Mouse (Mus musculus): ENCODE data around the gene Gm14214. TPM values are rescaled to one million over a fixed set of nuclear protein-coding genes. Genes with fewer than 3 reads are reported as not detected.

Gene Gm14214
- not detected for total RNA-seq (2021)
- long read RNA-seq, experiment 1, result 0 reads
- long read RNA-seq, experiment 2, result 0 reads

DNA sequence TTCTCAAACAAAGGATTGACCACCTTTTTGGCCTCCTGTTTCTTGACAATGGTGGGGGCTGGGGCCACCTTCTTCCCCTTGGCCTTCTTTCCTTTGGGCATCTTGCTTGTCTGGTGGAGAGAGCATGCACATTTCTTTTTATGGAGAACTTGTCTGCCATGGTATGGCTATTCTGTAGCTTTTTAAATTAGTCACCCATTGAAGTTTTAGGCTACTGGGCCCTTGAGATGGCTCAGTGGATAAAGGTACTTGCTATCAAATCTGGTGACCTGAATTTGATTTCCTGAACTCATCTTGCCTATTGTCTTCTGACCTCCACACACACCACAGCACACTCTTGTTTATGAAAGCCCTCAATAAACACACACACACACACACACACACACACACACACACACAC lies at the start of gene Gm14214:
Gene Gm14214, minus strand, starts transcription at position 101 of the 400 bp plus-strand sequence.
- no peak for DNase-seq (ENCODE audit: low spot score in 2 of 2)

DNA sequence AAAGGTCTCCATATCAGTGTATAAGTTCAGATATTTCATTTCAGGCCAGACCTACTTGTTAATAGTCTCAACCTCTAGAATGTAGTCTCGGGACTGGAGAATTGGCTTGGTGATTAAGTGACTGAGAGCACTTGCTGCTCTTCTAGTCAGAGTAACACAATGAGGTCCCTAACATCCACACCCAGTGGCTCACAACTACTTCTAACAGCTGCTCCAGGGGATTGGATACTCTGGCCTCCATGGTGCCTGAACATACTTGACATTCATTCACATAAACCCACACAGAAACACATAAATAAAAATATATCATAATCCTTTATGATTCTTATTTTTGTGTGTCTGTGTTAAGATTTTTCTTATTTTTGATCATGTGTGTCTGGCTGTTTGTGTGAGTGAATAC lies 48.8 kb upstream of the Gm14214 start:
- DNase-seq (ENCODE audit: low spot score in 2 of 2), result no peak

DNA sequence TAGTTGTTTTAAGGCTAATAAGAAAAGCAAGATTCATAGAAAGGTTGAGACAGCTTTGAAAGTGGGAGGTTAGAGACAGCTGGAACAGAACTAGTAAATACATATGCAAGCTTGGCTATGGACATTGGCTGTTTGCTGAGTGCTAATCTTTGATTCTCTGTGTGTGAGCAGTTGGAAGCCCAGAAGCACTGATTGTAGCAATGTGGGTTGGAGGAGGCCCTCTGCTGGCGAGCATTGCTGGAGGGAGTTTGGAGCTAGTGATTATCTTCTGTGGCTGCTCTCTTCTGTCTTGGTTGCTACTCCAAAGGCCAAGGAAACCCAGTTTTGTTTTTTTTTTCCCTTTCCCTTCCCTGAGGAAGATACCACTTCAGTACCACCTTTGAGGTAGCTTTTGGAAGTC lies 48.0 kb upstream of the Gm14214 start:
- DNase-seq (ENCODE audit: low spot score in 2 of 2), result peak; percentile 37 to 71

DNA sequence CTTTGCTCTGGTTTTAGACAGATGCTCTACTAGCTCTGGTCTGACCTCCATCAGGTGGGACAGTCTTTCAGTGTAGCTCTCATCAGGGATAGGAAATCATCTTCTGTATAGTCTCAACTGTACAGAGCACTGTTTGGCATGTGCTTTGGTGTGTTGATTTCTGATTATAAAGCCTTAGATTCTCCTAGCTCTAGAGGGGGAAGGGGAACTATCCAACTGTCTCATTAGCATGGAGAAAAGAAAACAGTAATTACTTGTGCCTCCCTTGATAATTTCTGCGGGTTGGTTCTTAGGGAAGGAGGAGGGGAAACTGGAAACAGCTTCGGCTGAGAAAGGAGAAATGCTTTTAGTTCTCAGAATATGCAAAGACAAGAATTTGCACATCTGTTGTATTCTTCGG lies 47.3 kb upstream of the Gm14214 start:
- no peak for DNase-seq (ENCODE audit: low spot score in 2 of 2)

DNA sequence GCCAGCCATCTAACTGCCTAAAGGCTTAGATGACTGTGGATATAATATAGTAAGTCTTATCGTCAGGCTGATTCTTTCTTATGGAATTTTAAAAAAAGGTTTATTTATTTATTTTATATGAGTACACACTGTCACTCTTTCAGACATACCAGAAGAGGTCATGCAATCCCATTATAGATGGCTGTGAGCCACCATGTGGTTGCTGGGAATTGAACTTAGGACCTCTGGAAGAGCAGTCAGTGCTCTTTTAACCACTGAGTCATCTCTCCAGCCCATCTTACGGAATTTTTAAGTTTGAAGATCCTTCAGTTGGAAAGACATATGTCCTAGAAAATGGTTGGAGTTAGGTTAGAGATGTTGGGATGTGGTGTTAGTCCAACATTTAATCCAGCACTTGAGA lies 43.6 kb upstream of the Gm14214 start:
- DNase-seq (ENCODE audit: low spot score in 2 of 2), result no peak

DNA sequence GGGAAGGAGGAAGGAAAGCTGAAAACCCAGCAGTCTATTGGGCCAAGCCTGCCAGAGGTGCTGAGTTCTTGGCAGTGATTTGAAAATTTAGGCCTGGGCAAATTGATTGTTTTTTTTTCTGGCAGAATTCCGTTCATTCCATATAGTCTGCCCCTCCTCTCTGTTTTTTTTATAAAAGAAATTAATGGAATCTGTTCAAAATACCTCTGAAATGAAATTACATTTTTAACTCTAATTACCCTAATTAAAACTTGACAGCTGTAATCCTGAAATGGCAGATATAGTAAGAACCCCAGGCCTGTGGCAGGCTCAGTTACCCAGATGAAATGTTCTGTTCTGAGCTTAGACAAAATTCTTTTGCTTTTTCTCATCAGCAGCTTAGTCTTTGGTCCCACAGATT lies 41.0 kb upstream of the Gm14214 start:
- no peak for DNase-seq (ENCODE audit: low spot score in 2 of 2)

DNA sequence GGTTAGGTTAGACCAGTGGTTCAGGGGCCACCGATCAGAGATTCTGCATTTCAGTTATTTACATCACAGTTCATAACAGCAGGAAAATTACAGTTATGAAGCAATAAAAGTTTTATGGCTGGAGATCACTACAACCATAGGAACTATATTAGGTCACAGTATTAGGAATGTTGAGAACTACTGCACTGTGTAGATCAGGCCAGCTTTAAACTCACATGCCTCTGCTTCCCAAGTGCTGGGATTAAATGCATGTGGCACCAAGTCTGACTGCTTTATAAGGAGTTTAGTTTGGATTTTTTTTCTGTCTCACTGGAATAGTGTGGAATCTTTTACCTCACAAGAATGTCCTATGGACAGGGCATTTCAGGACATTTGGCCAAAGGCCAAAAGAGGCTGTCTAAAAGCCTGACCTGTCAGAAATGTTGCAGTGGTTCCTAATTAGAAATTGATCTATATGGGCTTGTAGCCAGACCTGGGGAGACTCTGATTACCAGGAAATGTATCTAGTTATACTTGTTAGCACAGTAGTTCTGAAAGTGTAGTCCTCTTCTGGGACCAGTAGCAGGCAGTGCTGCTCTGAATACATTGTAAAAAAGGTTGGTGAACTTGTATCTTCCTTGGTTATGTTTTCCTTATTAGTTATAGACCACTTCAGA lies 39.4 kb upstream of the Gm14214 start:
- DNase-seq (ENCODE audit: low spot score in 2 of 2), result no peak

DNA sequence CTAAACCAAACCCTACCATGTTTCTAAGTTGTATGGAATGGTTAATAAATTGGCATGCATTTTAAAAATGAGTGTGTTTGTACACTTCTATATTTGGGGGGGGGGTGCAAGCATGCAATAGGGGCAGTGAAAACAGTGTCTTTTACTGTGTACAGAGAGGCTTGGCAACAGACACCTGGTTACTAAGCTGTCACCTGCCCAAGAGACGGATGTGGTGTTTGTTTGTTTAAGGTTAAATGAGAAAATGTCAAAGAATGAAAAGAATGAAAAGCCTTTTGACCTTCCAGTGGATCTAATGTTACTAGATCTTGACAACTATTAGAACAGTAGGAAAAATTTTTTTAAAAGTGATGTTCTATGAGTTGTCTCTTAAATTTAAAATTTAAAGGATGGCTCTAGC lies 37.9 kb upstream of the Gm14214 start:
- DNase-seq (ENCODE audit: low spot score in 2 of 2), result no peak

DNA sequence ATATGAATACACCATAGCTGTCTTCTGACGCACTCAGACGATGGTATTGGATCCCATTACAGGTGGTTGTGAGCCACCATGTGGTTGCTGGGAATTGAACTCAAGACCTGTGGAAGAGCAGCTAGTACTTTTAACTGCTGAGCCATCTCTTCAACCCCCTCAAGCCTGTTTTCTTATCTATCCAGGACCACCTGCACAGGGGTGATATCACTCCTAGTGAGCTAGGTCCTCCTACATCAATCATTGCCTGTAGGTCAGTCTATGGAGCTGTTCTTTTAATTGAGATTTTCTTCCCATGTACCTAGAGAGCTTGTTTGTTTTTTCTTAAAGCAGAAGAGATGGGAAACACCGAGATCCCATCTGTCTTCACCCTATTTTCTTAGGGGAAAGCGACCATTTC lies 34.0 kb upstream of the Gm14214 start:
- DNase-seq (ENCODE audit: low spot score in 2 of 2), result no peak

DNA sequence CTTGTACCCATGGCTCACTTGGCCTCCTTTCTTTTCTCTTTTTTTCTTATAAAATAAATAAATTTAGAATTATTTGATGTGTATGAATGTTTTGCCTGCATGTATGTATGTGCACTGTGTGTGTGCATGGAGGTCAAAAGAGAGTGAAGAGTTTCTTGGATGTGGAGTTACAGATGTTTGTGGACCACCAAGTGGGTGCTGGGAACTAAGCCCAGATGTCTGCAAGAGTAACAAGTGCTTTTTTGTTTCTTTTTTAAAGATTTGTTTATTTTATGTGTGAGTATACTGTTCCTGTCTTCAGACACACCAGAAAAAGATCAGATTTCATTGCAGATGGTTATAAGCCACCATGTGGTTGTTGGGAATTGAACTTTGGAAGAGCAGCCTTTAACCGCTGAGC lies 33.5 kb upstream of the Gm14214 start:
- DNase-seq (ENCODE audit: low spot score in 2 of 2), result no peak

DNA sequence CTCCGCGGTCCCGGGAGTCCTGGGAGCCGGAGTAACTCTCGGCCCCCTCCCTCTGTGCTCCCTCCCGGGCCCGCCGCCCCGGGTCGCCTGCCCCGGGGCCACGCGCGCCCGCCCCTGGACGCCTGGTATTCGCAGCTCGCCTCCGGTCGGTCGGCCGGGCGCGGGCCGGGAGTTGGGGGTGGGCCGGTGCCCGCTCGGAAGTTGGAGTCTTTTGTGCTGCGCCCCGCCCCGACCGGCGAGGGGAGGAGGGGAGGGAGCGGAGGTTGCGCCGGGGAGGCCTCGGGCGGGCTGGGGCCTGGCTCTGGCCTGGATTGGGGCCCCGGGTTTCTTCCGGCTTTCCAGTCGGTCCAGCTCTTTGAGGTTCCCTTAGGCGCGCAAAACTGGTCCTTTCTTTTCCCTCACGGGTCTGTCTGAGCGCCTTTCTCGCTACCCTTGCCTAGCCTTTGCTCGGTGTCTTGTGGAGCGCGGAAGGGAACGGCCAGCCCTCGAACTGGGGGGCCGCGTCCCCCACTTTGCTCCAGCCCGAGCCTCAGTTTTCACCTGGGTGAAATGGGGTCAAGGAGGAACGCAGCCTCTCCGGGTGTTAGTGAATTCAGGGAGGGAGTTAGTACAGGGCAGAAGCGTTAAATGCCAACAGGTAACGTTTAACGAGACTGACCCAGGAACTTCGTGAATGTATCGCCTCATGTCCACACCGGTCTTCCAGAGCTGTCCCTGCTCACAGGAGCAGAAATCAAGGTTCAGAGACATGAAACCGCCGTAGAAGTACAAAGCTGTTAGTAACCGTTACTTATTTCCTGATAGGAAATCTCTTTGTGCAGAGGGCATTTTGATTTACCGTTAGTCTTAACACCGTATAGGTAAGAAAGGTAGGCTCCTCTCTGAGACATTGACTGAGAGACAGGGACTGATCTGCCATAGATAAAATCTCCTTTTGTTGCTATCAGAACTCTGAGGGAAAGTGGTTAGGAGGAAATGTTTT lies 22.1 kb upstream of the Gm14214 start:
- DNase-seq (ENCODE audit: low spot score in 2 of 2), result peak; percentile 51 to 58

DNA sequence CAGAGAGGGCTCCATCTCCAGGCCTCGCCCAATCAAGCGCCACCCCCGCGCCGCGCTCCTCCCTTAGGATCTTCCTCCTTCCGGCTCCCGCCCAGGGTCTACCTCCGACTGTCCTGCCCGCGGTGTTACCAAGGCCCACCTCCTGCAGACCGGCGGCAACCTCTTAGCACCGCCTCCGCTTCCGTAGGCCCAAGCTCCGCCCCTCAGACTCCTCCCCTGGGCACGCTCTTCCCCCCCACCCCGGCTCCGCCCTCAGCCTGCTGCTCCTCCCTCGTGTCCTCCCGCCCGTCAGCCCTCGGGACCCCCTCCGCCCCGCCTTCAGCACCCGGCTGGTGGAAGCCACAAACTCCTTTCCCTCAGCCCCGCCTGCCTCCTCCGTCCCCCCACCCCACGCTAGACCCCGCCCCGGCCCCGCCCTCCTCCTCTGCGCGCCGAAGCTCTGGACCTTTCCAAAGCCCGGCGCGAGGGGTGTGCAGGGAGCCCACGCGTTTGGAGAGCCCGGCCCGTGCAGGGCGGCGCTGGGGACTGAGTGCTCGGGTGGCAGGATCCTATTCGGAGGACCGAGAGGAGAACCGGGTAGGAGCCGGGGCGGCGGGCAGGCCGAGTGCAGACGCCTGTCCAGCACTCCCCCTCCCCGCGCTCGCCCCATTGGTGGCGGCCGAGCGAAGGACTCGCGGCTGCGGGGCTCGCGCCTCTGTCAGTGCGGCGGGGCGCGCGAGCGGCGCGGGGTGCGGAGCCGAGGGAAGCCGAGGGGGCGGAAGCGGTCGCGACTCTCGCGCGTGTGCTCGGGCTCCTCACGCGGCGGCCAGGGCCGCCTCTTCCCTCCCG lies 21.0 kb upstream of the Gm14214 start, which contains the start of the genes Raly and a:
Gene Raly, plus strand, starts transcription at position 441 of the 828 bp plus-strand sequence.
Gene a, plus strand, starts transcription at position 747 of the 828 bp plus-strand sequence.
- peak; percentile 91 to 97 for DNase-seq (ENCODE audit: low spot score in 2 of 2)

DNA sequence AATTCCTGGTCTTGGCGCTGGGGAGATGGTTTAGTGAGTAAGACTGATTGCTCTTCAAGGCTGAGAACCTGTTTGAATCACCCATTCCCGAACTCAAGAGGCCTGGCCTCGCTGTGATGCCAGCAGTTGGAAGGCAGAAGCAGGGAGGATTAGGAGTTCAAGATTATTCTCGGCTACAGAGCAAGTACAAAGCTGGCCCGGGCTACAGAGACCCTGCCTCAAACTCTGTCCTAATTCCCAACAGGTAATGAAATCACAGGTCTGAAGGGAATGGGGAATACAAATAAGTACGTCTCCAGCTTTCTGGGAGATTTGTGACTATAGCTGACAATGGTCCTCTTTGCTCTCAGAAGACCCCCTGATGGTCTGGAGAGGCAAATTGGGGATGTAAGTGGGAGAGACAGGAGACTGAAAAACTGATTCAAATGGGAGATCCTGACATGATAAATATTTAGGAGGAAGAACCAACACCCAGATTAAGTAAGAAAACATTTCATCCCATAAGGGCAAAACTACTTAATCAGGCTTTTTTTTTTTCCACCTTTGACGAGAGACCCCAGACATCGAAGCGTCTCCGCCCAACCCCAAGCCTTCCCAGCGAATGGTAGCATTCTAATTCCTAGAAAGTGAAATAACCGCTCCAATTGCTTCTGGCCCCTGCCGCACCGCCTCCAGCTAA lies 20.3 kb upstream of the Gm14214 start:
- no peak for DNase-seq (ENCODE audit: low spot score in 2 of 2)

DNA sequence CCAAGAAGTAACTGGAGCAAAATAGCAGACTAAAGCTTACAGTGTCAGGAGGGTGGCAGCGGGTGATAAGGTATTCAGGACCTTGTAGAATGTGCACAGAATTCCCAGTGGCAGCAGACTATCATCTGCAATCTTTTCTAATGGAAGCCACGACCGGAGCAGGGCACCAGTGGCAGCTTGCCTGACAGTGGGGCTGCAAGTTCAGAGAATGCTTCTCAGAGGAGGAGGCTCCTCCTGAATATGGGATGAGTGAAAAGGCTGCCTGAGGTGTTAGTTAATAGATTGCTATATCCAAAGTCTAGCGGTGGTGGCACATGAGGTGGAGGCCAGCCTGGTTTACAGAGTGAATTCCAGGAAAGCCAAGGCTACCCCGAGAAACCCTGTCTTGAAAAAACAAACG lies 19.6 kb upstream of the Gm14214 start:
- DNase-seq (ENCODE audit: low spot score in 2 of 2), result no peak

DNA sequence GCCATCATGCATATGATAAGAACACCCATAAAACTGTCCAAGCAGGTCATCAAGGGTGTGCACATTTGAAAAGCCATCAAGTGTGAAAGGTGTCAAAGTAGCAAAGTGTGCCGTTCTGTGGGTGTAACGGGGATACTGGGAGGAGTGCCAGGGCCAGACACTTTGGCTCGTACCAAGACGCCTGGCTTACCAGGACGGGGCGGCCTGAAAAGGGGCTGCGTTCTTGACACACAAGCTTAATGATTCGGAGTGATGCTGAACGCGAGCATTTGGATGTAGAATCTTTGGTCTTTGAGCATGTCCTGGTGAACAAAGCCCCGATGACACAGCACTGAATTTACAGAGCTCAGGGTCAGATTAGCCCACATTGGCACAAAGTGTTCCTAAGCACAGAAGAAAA lies 16.9 kb upstream of the Gm14214 start:
- no peak for DNase-seq (ENCODE audit: low spot score in 2 of 2)

DNA sequence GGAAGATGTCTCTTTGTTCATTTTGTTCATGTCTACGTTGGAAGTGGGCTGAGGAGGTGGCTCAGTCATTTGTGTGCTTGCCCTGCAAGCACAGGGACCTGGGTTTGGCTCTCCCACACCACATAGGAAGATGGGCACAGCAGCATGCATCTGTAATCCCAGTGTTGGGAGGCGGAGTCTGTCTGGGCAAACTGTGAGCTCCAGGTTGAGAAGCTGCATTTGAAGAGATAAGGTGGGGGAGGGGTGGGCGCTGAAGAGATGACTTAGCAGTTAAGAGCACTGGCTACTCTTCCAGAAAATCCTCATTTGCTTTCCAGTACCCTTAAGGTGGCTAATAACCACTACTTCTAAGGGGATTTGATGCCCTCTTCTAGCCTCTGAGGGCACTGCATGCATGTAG lies 16.4 kb upstream of the Gm14214 start:
- DNase-seq (ENCODE audit: low spot score in 2 of 2), result no peak

DNA sequence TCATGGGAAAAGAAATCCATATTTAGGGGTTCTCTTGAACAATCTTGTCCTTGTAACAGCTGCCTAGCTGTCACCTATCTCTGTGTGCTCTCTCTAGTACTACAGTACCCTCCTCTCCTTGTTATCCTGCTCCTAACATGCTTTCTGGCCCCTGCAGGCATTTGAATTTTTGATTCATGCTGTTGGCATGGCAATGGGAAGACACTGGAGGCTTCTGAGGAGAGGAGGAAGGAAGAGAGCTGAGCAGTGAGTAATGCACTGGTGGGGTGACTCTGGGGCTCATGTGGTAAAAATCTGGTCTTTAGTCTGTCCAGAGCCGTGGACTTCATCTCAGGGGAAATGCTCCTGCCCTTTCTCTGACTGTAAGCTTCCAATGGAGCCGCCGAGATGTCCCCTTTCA lies 15.5 kb upstream of the Gm14214 start:
- DNase-seq (ENCODE audit: low spot score in 2 of 2), result no peak

DNA sequence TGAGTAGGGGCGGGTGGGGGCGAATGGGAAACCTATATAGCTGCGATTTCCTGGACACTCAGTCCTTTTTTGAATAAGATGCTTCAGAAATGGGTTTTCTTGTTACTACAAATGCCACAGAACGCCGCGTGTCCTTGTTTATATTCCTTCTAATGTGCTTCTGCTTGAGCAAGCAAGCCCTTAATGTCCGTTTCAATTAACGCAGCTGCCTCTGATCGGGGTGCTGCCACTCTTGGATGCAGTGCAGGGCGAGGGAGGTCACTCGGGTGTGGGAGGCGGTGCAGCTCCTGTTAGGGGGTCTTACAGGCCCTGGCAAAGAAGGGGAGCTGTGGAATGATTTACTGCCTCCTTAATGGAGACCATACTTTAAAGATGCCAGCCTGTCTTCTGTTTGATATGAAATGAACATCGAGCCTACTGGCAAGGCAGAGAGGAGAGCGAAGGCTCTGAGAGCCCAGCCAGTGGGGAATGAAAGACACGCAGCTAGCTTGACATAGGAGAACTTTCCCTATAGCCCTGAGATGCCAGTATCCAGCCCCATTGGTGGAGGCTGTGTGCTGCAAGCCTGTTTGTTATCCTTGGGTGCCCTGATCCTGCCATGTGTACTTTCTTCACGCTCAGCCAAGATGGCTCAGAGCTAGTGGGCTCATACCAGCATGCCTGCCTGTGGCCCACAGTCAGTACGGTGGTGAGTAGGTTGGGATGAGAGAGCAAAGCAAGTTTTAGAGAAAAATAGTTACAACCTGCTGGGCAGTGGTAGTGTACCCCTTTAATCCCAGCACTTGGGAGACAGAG lies 13.2 kb upstream of the Gm14214 start:
- no peak for DNase-seq (ENCODE audit: low spot score in 2 of 2)

DNA sequence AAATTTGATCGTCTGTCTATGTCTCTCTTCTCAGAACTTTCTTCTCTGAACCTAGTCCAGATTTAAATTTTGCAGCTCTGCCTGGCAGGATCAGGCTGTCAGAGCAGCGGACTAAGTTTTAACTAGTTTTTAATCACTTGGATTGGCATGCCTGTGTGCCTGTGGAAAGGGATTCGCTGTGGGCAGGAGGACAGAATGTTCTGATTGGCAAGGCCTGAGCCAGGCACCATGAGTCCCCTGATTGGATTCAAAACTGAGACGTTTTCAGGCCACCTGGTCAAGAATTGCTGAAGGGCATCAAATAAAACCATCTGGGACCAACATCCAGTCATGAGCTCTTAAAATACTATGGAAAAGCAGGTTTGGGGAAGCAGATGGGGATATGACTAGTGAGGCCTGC lies 12.5 kb upstream of the Gm14214 start:
- DNase-seq (ENCODE audit: low spot score in 2 of 2), result peak in 1 of 2 experiments; percentile 39

DNA sequence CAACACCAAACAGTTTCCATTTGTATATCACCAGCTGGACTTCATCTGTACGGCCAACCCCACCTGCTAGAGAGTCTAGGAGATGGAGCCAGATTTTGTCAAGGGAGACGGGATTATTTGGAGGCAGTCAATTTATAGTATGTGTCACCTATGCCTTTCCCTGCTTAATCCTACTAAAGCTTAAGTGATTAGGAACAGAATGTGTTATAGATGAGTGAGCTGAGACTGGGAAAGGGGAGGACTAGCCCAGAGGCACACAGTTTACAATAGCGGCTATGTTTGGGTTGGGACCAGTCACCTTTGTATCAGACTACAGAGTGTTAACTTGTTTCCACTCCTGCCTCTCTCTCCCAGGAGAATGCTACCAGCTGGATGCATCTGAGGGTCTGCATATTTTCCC lies 9.8 kb upstream of the Gm14214 start:
- no peak for DNase-seq (ENCODE audit: low spot score in 2 of 2)

Measured in layer of hippocampus, postnatal 14 days (tissue).